Mouse (Mus musculus): ENCODE data around the gene Idi2. TPM values are rescaled to one million over a fixed set of nuclear protein-coding genes. Genes with fewer than 3 reads are reported as not detected.
A peak's percentile ranks its signal among the peaks of the same experiment; 100 is the strongest.
"Not testable (repeated sequence)": the region's sequence is repeated elsewhere in the genome, so short reads cannot be mapped to it uniquely, and the experiment has no call there.

The Idi2 gene
- total RNA-seq (2014; fragmentation: Nextera tagmentation) (not detected in 2 replicates), total RNA-seq (2017) (not detected in 2 replicates)

DNA sequence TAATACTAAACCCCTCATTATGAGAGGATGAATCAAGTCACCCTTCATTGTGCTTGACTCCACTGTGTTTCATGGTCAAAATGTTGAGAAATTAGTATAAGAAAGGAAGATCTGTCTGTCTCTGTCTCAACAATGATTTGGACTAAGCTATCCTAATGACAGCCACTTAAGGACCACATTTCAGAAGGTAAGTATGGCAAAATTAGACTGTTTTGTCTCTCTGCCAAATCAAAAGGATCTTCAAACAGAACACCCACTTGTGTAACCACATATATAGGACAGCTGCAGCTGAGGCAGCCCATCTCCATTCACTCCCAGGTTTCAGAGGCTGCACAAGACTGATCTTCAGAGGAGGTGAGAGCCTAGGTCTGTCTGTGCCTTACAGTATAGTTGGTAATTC is at the start of gene Idi2:
Idi2 (plus strand) TSS at position 301 of the 400 bp plus-strand sequence.
- not testable (repeated sequence) for ATAC-seq (replicated peaks; ENCODE audit: poor library complexity, severe bottlenecking)

GRCm38 (mm10) chr13:8905986-8906385 is 46.7 kb upstream of the Idi2 start:
- ATAC-seq (replicated peaks; ENCODE audit: poor library complexity, severe bottlenecking): not testable (repeated sequence)

GRCm38 (mm10) chr13:8913890-8914289 is 38.8 kb upstream of the Idi2 start:
- not testable (repeated sequence) for ATAC-seq (replicated peaks; ENCODE audit: poor library complexity, severe bottlenecking)

GRCm38 (mm10) chr13:8933499-8933898 is 19.2 kb upstream of the Idi2 start:
- no peak for ATAC-seq (replicated peaks; ENCODE audit: poor library complexity, severe bottlenecking)

DNA sequence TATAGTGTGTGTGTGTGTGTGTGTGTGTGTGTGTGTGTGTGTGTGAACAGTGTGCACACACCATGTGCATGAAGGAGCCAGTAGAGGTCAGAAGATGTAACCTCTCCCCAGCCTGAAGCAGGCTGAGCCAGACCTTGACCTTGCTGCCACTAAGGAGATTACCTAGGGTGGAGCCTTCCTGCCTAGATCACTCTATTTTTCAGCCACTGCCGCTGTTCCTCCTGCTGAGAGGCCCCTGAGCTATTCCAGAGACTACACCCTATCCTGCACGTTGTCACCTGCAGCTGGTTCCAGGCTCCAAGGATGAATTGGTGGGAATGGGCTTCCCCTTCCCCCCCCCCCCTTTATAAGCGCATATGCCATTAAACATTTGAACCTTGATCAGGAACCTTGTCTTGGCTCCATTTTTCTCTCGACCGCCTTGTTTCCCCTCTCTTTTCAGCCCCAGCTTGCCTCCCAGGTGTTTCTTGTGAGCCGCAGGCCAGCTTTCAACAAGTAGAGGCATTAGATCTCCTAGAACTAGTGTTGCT is 15.0 kb upstream of the Idi2 start:
- not testable (repeated sequence) for ATAC-seq (replicated peaks; ENCODE audit: poor library complexity, severe bottlenecking)

GRCm38 (mm10) chr13:8941110-8941509 is 11.6 kb upstream of the Idi2 start:
- ATAC-seq (replicated peaks; ENCODE audit: poor library complexity, severe bottlenecking): not testable (repeated sequence)

- ATAC-seq (replicated peaks; ENCODE audit: poor library complexity, severe bottlenecking): not testable (repeated sequence)
Observed at GRCm38 (mm10) chr13:8941701-8942100, 11.0 kb upstream of the Idi2 start.

DNA sequence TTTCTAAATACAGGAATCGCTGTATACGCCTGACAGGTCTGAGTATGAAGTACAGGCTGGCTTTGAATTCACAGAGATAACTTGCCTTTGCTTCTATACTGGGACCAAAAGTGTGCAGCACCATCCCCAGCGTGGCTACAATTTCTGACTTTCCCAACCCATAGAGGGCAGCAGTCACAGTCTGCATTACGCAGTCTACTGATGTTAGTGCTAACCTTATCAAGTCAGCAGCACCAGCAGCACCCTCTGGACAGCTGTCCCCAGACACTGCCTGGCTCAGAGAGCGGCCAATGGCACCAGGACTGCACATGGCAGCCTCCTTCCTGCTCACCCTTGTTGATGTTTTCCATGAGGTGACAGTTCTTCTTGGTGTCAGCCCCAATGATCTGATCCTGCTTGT is 8.8 kb upstream of the Idi2 start:
- ATAC-seq (replicated peaks; ENCODE audit: poor library complexity, severe bottlenecking): peak; percentile 50

- ATAC-seq (replicated peaks; ENCODE audit: poor library complexity, severe bottlenecking): not testable (repeated sequence)
Observed at GRCm38 (mm10) chr13:8948131-8948530, 4.5 kb upstream of the Idi2 start, which contains the start of gene Gm9745. Gene Gm9745, minus strand, starts transcription at chr13:8948231.

DNA sequence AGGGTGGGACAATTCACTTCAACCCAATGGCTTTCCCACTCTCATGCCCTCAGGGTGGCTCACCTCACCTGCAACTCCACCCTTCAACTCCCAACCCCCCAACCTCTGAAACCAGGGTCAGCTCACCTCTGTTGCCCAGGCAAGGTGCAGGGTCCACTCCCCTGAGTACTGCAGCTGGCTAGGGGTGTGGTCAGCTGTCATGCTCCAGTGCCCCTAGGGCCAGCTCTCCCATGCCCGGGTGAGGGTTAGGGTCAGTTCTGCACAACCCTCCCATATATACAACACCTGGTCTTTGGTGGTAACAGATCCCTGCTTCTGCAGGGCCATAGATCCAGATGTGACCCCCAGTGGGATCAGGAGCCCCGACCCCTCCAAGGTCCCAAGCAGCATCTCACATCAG is 2.5 kb downstream of the Idi2 start:
- not testable (repeated sequence) for ATAC-seq (replicated peaks; ENCODE audit: poor library complexity, severe bottlenecking)

- ATAC-seq (replicated peaks; ENCODE audit: poor library complexity, severe bottlenecking): peak; percentile 49; the same call in 1 of the 2 replicates
Observed at GRCm38 (mm10) chr13:8956873-8957272, 4.2 kb downstream of the Idi2 start.

GRCm38 (mm10) chr13:8959058-8959457 is 6.4 kb downstream of the Idi2 start:
- not testable (repeated sequence) for ATAC-seq (replicated peaks; ENCODE audit: poor library complexity, severe bottlenecking)

- ATAC-seq (replicated peaks; ENCODE audit: poor library complexity, severe bottlenecking): not testable (repeated sequence)
Observed at GRCm38 (mm10) chr13:8959554-8959953, 6.9 kb downstream of the Idi2 start.

DNA sequence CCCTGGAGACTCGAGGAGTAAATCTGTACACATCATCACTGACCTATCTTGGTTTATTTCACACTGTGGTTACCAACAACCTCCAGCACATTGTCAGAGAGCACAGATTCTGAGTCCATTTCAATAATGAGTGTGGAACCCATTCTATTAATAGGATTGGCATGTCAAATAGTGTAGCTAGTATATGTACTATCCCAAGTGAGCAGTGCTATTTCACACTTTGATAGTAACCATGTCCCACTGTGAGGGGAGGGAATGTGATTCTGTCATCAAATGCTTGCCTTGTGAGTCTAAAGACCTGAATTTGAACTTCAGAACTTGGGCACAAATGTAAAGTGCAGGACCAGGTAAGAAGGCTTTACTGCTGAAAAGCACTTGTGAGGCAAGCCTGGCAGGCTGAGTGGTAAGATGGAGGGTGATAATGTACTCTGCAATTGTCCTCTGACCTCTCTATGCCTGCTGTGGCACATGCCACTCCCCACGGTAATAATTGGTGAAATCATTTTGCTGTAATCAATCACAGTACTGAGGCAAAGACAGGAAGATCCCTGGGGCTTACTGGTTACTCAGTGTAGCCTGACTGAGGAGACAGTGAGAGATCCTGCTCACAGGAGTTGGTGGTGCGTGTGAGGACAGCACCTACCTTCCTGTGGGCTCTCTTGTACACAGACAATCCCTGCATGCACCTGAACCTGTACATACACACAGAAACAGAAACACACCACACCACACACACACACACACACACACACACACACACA is 8.6 kb downstream of the Idi2 start:
- not testable (repeated sequence) for ATAC-seq (replicated peaks; ENCODE audit: poor library complexity, severe bottlenecking)

DNA sequence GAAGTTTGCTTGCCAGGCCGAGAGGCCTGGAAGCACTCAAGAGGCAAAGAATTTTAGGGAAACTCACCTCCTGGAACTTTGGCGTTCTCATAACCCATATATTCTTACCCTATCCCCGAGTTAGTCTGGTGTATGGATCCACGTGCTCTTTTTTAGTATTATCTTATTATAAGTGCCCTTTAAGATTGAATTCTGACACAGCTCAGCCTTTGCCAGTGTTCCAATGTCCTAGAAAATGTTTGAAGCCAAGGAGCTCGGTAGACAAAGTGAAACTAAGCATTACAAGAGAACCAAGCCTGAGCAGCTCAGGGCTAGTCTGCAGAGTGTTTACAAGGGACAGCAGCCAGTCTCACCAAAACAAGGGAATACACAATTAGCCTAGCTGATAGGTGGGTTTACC is 9.6 kb downstream of the Idi2 start:
- not testable (repeated sequence) for ATAC-seq (replicated peaks; ENCODE audit: poor library complexity, severe bottlenecking)

DNA sequence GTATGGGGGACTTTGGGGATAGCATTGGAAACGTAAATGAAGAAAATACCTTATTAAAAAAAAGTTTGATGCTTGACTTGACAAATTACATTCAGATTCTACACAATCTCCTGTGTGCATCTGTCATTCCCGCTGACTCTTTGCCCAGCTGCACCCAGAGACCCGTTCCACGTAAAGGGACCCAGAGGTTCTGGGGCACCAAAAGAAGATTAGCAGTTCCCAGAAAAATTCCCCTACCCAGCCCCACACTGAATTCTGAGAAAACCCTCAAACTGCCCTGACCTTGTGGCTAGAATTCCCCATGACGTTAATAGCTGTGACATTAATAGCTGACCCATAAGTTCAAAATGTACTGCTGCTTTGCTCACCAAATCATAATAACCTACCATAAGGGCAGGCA is 12.6 kb downstream of the Idi2 start:
- ATAC-seq (replicated peaks; ENCODE audit: poor library complexity, severe bottlenecking): no peak

GRCm38 (mm10) chr13:8967742-8968141 is 15.1 kb downstream of the Idi2 start:
- no peak for ATAC-seq (replicated peaks; ENCODE audit: poor library complexity, severe bottlenecking)

DNA sequence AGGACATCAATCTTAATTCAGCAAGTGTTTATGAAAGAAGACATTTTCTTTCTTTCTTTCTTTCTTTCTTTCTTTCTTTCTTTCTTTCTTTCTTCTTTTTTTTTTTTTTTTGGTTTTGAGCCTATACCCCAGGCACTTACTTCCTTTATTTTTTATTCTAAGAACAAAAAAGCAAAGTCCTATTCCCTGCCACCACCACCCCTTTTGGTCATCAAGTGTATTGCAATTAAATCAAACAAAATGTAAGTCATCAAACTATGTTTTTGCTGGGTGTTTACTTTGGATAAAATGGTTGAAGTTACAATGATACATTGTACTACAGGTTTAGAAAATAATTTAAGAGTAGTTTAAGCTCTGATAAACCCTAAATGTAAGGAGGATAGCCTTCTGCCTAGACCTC is 19.7 kb downstream of the Idi2 start:
- ATAC-seq (replicated peaks; ENCODE audit: poor library complexity, severe bottlenecking): no peak; the same call in 1 of the 2 replicates

DNA sequence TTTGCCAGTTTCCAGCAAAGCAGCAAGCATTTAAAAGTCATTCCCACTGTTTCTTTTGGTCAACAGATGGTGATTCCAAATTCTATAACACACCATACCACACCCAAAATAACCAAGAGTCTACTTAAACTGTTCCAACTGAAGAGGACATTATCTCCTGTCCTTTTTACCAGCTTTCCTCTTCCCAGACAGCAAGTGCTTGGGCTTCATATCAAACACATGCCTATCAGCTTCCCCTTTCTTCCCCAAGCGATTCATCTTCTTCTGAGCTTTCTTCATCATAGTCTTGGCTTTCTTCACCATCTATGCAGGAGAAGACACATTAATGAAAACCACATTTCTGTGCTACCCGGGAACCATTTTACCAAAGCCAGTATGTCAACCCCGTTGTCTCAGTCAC is 20.3 kb downstream of the Idi2 start:
- ATAC-seq (replicated peaks; ENCODE audit: poor library complexity, severe bottlenecking): no peak

DNA sequence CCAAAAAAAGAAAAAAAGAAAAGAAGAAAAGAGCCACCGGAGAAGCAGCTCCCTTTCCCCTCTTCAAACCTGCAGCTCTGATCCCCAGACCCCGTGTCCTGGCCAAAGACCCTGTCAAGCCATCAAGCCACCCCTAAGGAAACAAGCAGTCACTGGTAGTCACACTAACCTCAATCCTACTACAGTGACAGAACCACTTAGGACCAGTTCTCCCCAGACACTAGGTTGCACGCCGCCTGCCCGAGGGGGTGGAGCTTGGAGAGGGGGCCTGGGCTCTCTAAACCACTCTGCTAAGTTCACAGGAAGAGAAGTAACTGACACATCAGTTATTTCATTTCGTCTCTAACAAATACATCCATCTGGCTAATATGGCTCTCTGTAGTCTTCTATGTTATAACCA is 39.6 kb downstream of the Idi2 start:
- no peak for ATAC-seq (replicated peaks; ENCODE audit: poor library complexity, severe bottlenecking)

GRCm38 (mm10) chr13:8995159-8995989 is 42.7 kb downstream of the Idi2 start:
- ATAC-seq (replicated peaks; ENCODE audit: poor library complexity, severe bottlenecking): peak; percentile 64

Data from granulocyte monocyte progenitor cell, adult 5-6 weeks (primary cell).